Mouse (Mus musculus) liver, adult 2 months (tissue): ENCODE results near the gene Notch4. TPM values are rescaled to one million over a fixed set of nuclear protein-coding genes. Genes with fewer than 3 reads are reported as not detected.
A peak's percentile ranks its signal among the peaks of the same experiment; 100 is the strongest.

Experiments used
- DNase-seq: peaks from one replicate; pipeline ENCODE4 v3.0.0-alpha.2; 2011; ENCODE audit warnings: low read depth, low spot score; ENCODE audit errors: extremely low read depth
- H3K27ac ChIP-seq: fragments of 200-500 bp; replicated peaks from 2 replicates; pipeline ENCODE4 v1.5.1; 2012; ENCODE audit warnings: low read depth, mild to moderate bottlenecking, control low read depth, inconsistent platforms, low read length; ENCODE audit not compliant: insufficient read depth
- H3K27me3 ChIP-seq: fragments of 200-500 bp; 2 replicates; pipeline ENCODE4 v1.6.1; 2012; ENCODE audit warnings: mild to moderate bottlenecking, moderate library complexity, low read length, inconsistent platforms; ENCODE audit not compliant: control insufficient read depth, insufficient read depth
- H3K36me3 ChIP-seq: fragments of 200-500 bp; 2 replicates; pipeline ENCODE4 v1.6.1; 2012; ENCODE audit warnings: low read length, inconsistent platforms; ENCODE audit not compliant: control insufficient read depth, insufficient read depth
- H3K4me1 ChIP-seq: fragments of 200-500 bp; 2 replicates; pipeline ENCODE4 v1.6.1; 2011; ENCODE audit warnings: low read length; ENCODE audit not compliant: control insufficient read depth, insufficient read depth
- H3K4me3 ChIP-seq: fragments of 200-500 bp; 2 replicates; pipeline ENCODE4 v1.5.1; 2011; ENCODE audit warnings: low read depth, mild to moderate bottlenecking, control low read depth, low read length, moderate library complexity; ENCODE audit not compliant: insufficient read depth
- H3K79me2 ChIP-seq: fragments of 200-500 bp; 2 replicates; pipeline ENCODE4 v1.6.1; 2012; ENCODE audit warnings: inconsistent platforms, mild to moderate bottlenecking, low read length, moderate library complexity; ENCODE audit not compliant: control insufficient read depth, insufficient read depth
- H3K9ac ChIP-seq: fragments of 200-500 bp; 2 replicates; pipeline ENCODE4 v1.6.1; 2012; ENCODE audit warnings: low read depth, mild to moderate bottlenecking, control low read depth, inconsistent platforms, low read length
- CTCF ChIP-seq: fragments of 200-500 bp; IDR thresholded peaks from 2 replicates; pipeline ENCODE4 v1.5.1; 2011; ENCODE audit warnings: low read depth, low read length, control low read depth
- POLR2A ChIP-seq: fragments of 200-500 bp; IDR thresholded peaks from 2 replicates; pipeline ENCODE4 v1.6.1; 2011; ENCODE audit warnings: low read length, control low read depth; ENCODE audit not compliant: insufficient read depth; ENCODE audit errors: extremely low read depth
- WGBS: fragments of 180-500 bp; shearing (Covaris S2); methylation state at CpG from one replicate; pipeline ENCODE4 v1.1.7; 2018; 5-methylcytosine and 5-hydroxymethylcytosine counted together
- polyA plus RNA-seq: library from polyadenylated mRNA; depleted of rRNA; stranded (reverse); fragments of >200 nt; gene quantifications from 2 replicates; pipeline ENCODE4 v1.2.3, GENCODE M21; 2012
- total RNA-seq: library from RNA; depleted of rRNA; stranded (reverse); fragments of >200 nt; gene quantifications from 2 replicates; pipeline ENCODE4 v1.2.3, GENCODE M21; 2014

The Notch4 gene
- total and polyA plus RNA-seq, 2 experiments: 0.83 to 3.4 TPM

GRCm38 (mm10) chr17:34624981-34625380, 60.9 kb downstream of the Notch4 start:
- WGBS: 73% methylated on average over 3 of the region's 3 CpGs
- H3K4me1 ChIP-seq: 0 out of 2 replicates have a peak, but pooled peaks cover 5% of the 10 kb centered on the region
- H3K4me3 ChIP-seq: no peak overlapping the region
- no peak overlapping the region for H3K9ac ChIP-seq
- H3K79me2 ChIP-seq: no peaks in the 10 kb centered on the region
- no peak overlapping the region for H3K27ac ChIP-seq
- no peaks in the 10 kb centered on the region for H3K27me3 ChIP-seq
- no peak for TF ChIP-seq CTCF
- TF ChIP-seq POLR2A: no peak
- no peak for DNase-seq
- peaks cover 11% of the 10 kb centered on the region for H3K36me3 ChIP-seq

DNA sequence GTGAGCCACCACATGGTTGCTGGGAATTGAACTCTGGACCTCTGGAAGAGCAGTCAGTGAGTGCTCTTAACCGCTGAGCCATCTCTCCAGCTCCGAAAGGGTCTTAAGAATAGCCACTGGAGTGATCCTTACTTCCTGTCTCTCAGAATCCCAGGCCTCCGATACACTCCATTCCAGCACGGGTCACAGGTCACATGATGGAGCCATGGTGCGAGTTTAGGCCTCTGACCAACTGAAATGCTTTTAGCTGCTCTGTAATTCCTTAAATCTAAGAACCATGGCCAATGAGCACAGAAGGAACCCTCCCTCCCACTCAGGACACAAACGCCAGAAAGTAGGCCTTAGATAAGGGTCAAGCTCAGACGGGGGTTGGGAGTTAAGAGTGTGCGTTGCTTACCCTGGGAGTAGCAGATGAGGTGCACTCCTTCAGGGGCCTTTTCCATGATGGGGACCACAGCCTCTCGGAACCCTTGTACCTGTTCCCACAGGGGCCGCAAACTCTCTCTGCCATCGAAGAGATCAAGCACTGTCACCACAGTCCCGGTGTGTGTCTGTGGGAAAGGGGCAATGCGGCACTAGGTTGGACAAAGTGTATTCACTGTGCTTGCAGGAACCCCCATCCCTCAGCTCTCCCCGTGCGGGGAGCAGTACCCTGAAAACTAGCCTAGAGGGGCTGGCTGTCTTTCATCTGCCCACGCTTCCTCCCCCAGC, 62.1 kb downstream of the Notch4 start:
- Histone ChIP-seq H3K36me3 (peaks cover 11% of the 10 kb centered on the region), H3K27ac (no peak overlapping the region), H3K4me1 (0 out of 2 replicates have a peak, but pooled peaks cover 5% of the 10 kb centered on the region), H3K4me3 (no peak overlapping the region; the same call in 1 of the 2 replicates), H3K9ac (peak overlapping the region; percentile 71; the same call in 1 of the 2 replicates), H3K27me3 (no peaks in the 10 kb centered on the region), H3K79me2 (no peaks in the 10 kb centered on the region)
- no peak for TF ChIP-seq CTCF
- TF ChIP-seq POLR2A: no peak
- 57% methylated on average over 16 of the region's 16 CpGs for WGBS
- DNase-seq: no peak

- WGBS: 5% methylated on average over 18 of the region's 18 CpGs
- TF ChIP-seq POLR2A (no peak), CTCF (peak; percentile 22; the same call in 1 of the 2 replicates)
- H3K4me3 ChIP-seq: peak overlapping the region; percentile 72
- DNase-seq: no peak
- H3K27me3 ChIP-seq: no peaks in the 10 kb centered on the region
- H3K4me1 ChIP-seq: 0 out of 2 replicates have a peak, but pooled peaks cover 5% of the 10 kb centered on the region
- peak overlapping the region; percentile 71 for H3K9ac ChIP-seq
- H3K36me3 ChIP-seq: peaks cover 10% of the 10 kb centered on the region
- no peaks in the 10 kb centered on the region for H3K79me2 ChIP-seq
- peak overlapping the region; percentile 78 for H3K27ac ChIP-seq
Observed at GRCm38 (mm10) chr17:34626773-34627092, 62.7 kb downstream of the Notch4 start.

- Histone ChIP-seq H3K27ac (peak overlapping the region; percentile 82), H3K4me1 (0 out of 2 replicates have a peak, but pooled peaks cover 5% of the 10 kb centered on the region), H3K79me2 (no peaks in the 10 kb centered on the region), H3K36me3 (peaks cover 6% of the 10 kb centered on the region), H3K4me3 (peak overlapping the region; percentile 72), H3K27me3 (no peaks in the 10 kb centered on the region), H3K9ac (peak overlapping the region; percentile 75)
- DNase-seq: peak; percentile 81
- under 1% methylated on average over 44 of the region's 45 CpGs for WGBS
- peak; percentile 40; the same call in 1 of the 2 replicates for TF ChIP-seq POLR2A
- no peak for TF ChIP-seq CTCF
Observed at GRCm38 (mm10) chr17:34627093-34627942, 63.2 kb downstream of the Notch4 start.

DNA sequence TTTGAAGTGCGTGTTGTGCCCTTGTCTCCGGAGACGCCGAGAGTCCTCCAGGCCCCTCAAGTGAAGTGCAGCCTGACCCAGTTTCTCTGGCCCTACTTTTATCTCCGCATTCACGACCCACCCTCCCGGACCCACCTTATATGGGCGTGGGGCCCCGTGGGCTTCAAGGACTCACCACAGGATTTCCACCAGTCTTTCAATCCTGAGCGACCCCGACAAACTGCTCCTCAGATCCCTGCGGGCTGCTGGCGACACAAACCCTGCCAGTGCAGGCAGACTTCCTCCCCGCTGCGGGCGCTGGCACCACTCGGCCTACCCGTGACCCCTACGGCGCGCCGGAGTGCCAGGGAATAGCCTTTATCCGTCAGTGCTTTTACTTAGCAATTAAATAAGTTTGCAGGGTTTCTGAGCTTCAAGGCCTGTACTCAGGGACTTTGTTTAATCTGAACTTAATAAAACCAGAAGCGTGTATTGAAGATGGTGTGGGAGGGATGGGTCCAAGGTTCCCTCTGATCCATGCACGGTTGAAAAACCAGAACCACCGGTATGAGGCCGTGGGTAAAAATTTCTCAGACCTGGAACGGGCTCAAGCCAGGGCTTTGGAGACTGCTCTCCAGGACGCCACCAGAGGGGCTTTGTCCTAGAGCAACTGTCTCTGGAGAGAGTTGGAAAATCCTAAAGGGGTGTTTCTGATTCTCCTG, 64.0 kb downstream of the Notch4 start, which contains the start of gene Ppt2:
Gene Ppt2 (minus strand): TSS at position 568 of the 701 bp plus-strand sequence.
- peaks cover 2% of the 10 kb centered on the region; the same call in 1 of the 2 replicates for H3K36me3 ChIP-seq
- TF ChIP-seq POLR2A (no peak), CTCF (no peak)
- 0 out of 2 replicates have a peak, but pooled peaks cover 5% of the 10 kb centered on the region for H3K4me1 ChIP-seq
- H3K9ac ChIP-seq: peak within 1 kb of the TSS; percentile 75
- DNase-seq: peak; percentile 44
- no peaks in the 10 kb centered on the region for H3K27me3 ChIP-seq
- peak within 1 kb of the TSS; percentile 82 for H3K27ac ChIP-seq
- no peaks in the 10 kb centered on the region for H3K79me2 ChIP-seq
- WGBS: 2% methylated on average over 29 of the region's 29 CpGs
- peak within 1 kb of the TSS; percentile 72 for H3K4me3 ChIP-seq
